ENCODE assay signal across 22 mouse cellular contexts in the genomic region with DNA sequence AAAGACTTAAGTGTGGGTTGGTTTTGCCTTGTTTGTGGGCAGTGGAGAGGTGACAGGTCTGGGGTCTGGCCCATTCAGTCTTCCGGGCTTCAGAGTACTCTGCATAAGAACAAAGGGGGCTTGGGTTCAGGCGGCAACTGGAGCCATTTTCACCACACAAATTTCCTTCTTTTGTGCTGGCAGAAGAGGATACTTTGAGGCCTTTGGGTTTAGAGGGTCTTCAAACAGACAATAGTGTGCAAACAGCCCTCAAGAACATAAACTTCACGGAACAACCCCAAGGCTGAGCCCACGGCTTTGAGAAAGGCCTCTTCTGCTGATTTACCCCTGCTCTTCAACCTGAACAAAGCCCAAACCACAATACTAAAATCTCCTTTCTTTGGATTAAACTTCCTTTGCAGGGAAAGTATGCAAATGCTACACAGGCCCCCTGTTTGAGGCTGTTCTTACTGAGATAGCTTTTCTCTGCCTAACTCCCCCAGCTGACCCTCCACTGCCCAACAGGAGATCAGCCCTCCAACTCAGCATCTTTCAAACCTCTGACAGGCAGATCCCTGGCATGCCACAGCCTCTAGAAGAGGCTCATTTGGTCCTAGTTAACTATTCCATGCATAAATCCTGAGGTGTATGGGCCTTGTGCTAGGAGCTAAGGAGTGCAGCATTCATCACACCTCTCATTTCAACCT.
DNase-seq lines count a peak whose midpoint lies in the region; ATAC-seq lines count a peak whose summit lies in the region.
"Had no signal": no experiment of that assay in that cellular context is flagged by ENCODE, and none has a peak within 500 bp of the region (broad histone marks: within the 10 kb centered on the region; RNA-seq: fewer than 3 reads in every experiment).

No protein-coding gene starts in this region.

- no peak for ATAC-seq in hindbrain, embryonic 11.5 days (ENCODE audit: low FRiP score)
- ATAC-seq in hindbrain, embryonic 14.5 days (ENCODE audit: low FRiP score) = no peak
- ATAC-seq in forebrain, embryonic 13.5 days = peak; percentile 16; the same call in 1 of the 2 replicates
- ATAC-seq: intestine, postnatal 0 days had no signal

- no peaks in the 10 kb centered on the region for H3K9me3 ChIP-seq in hindbrain, embryonic 11.5 days (ENCODE audit: control insufficient read depth, low read length)
- H3K9me3 ChIP-seq in hindbrain, embryonic 14.5 days (ENCODE audit: control insufficient read depth, low read length) = no peaks in the 10 kb centered on the region
- no peaks in the 10 kb centered on the region for H3K9me3 ChIP-seq in forebrain, embryonic 13.5 days (replicated peaks)
- H3K9me3 ChIP-seq: heart, embryonic 15.5 days; limb, embryonic 15.5 days; liver, embryonic 15.5 days; lung, embryonic 15.5 days; neural tube, embryonic 13.5 days had no signal

- peaks cover 10% of the 10 kb centered on the region; the same call in 1 of the 2 replicates for H3K4me1 ChIP-seq in hindbrain, embryonic 11.5 days (replicated peaks; ENCODE audit: control insufficient read depth, insufficient read depth, low read length)
- H3K4me1 ChIP-seq in hindbrain, embryonic 14.5 days (replicated peaks; ENCODE audit: control insufficient read depth, insufficient read depth, low read length) = peaks cover 17% of the 10 kb centered on the region; the same call in 1 of the 2 replicates
- peaks cover 49% of the 10 kb centered on the region for H3K4me1 ChIP-seq in forebrain, embryonic 13.5 days
- H3K4me1 ChIP-seq: heart, embryonic 15.5 days; liver, embryonic 15.5 days; megakaryocyte, embryonic 14.5 days had no signal

- H3K27ac ChIP-seq in hindbrain, embryonic 11.5 days (ENCODE audit: low read depth, low read length) = no peak overlapping the region
- no peak overlapping the region for H3K27ac ChIP-seq in hindbrain, embryonic 14.5 days
- peak overlapping the region; percentile 51; the same call in 1 of the 2 replicates for H3K27ac ChIP-seq in forebrain, embryonic 13.5 days
- H3K27ac ChIP-seq: heart, embryonic 15.5 days; limb, embryonic 15.5 days; liver, embryonic 15.5 days; lung, embryonic 15.5 days; neural tube, embryonic 13.5 days had no signal

- no peaks in the 10 kb centered on the region for H3K36me3 ChIP-seq in hindbrain, embryonic 11.5 days (ENCODE audit: control insufficient read depth, insufficient read depth, low read length)
- no peaks in the 10 kb centered on the region for H3K36me3 ChIP-seq in hindbrain, embryonic 14.5 days (replicated peaks; ENCODE audit: control insufficient read depth, insufficient read depth)
- H3K36me3 ChIP-seq in forebrain, embryonic 13.5 days (ENCODE audit: poor library complexity, severe bottlenecking) = no peaks in the 10 kb centered on the region
- H3K36me3 ChIP-seq: heart, embryonic 15.5 days; limb, embryonic 15.5 days; liver, embryonic 15.5 days; lung, embryonic 15.5 days; neural tube, embryonic 13.5 days had no signal

- no peak overlapping the region for H3K9ac ChIP-seq in hindbrain, embryonic 11.5 days (ENCODE audit: low read depth, low read length)
- no peak overlapping the region for H3K9ac ChIP-seq in hindbrain, embryonic 14.5 days
- peak overlapping the region; percentile 17; the same call in 1 of the 2 replicates for H3K9ac ChIP-seq in forebrain, embryonic 13.5 days
- H3K9ac ChIP-seq: heart, embryonic 15.5 days; limb, embryonic 15.5 days; liver, embryonic 15.5 days; lung, embryonic 15.5 days; neural tube, embryonic 13.5 days had no signal

- no peak overlapping the region for H3K4me3 ChIP-seq in hindbrain, embryonic 11.5 days (ENCODE audit: low read depth, low read length)
- H3K4me3 ChIP-seq in hindbrain, embryonic 14.5 days (replicated peaks; ENCODE audit: low read length) = no peak overlapping the region
- H3K4me3 ChIP-seq in forebrain, embryonic 13.5 days = no peak overlapping the region
- H3K4me3 ChIP-seq: heart, embryonic 15.5 days; limb, embryonic 15.5 days; liver, embryonic 15.5 days; lung, embryonic 15.5 days; megakaryocyte, embryonic 14.5 days; neural tube, embryonic 13.5 days had no signal

- peak; percentile 42 for DNase-seq in embryo, embryonic 10 days (ENCODE audit: low spot score)
- no peak for DNase-seq in embryo, embryonic 9.5 days (ENCODE audit: extremely low spot score)
- peak; percentile 27 for DNase-seq in hindbrain, embryonic 11.5 days (ENCODE audit: low spot score)
- no peak for DNase-seq in hindbrain, embryonic 14.5 days (ENCODE audit: low spot score)
- DNase-seq in ZHBTc4 (ENCODE audit: low read depth, low spot score) = peak; percentile 1
- no peak for DNase-seq in cerebellum, adult 11-12 months
- no peak for DNase-seq in cerebellum, postnatal 25 days
- DNase-seq: adrenal gland, postnatal 14 days; cerebellum, adult 9-11 months; gastrocnemius, postnatal 36 days; heart, postnatal 4 days; kidney, postnatal 4 days; layer of hippocampus, adult 9-11 months; lung, postnatal 36 days had no signal

- H3K4me2 ChIP-seq in hindbrain, embryonic 11.5 days (replicated peaks; ENCODE audit: low read depth, low read length) = no peak overlapping the region
- H3K4me2 ChIP-seq in hindbrain, embryonic 14.5 days (replicated peaks) = no peak overlapping the region
- H3K4me2 ChIP-seq in forebrain, embryonic 13.5 days = no peak overlapping the region
- H3K4me2 ChIP-seq: heart, embryonic 15.5 days; limb, embryonic 15.5 days; liver, embryonic 15.5 days; lung, embryonic 15.5 days; neural tube, embryonic 13.5 days had no signal

- 33% methylated on average over 4 of the region's 4 CpGs for WGBS in hindbrain, embryonic 11.5 days
- WGBS in hindbrain, embryonic 14.5 days = 25% methylated on average over 4 of the region's 4 CpGs
- 10% methylated on average over 4 of the region's 4 CpGs for WGBS in forebrain, embryonic 13.5 days

- H3K27me3 ChIP-seq in hindbrain, embryonic 11.5 days (ENCODE audit: control insufficient read depth, insufficient read depth, low read length) = no peaks in the 10 kb centered on the region
- H3K27me3 ChIP-seq in hindbrain, embryonic 14.5 days (ENCODE audit: control insufficient read depth, insufficient read depth, low read length) = 0 out of 2 replicates have a peak, but pooled peaks cover 8% of the 10 kb centered on the region
- H3K27me3 ChIP-seq in forebrain, embryonic 13.5 days = no peaks in the 10 kb centered on the region
- H3K27me3 ChIP-seq: heart, embryonic 15.5 days; limb, embryonic 15.5 days; liver, embryonic 15.5 days; lung, embryonic 15.5 days; megakaryocyte, embryonic 14.5 days had no signal

Comparison
In these comparisons a context has a peak if more than half of its experiments do, and no peak if none do; other contexts are left out.
1. DNase-seq: peak in embryo, embryonic 10 days (single experiment), hindbrain, embryonic 11.5 days (single experiment) and ZHBTc4 (single experiment); none in embryo, embryonic 9.5 days (single experiment), hindbrain, embryonic 14.5 days (single experiment), cerebellum, adult 11-12 months (single experiment) and cerebellum, postnatal 25 days (0 of 2).